Mouse (Mus musculus) olfactory bulb, adult 2 months (tissue): ENCODE measurements around the gene Cald1. TPM values are rescaled to one million over a fixed set of nuclear protein-coding genes. Genes with fewer than 3 reads are reported as not detected.

Experiments
- H3K27ac ChIP-seq: fragments of 200-500 bp; 2 replicates; pipeline ENCODE4 v1.5.1; 2012; ENCODE audit warnings: low read depth, low read length; ENCODE audit not compliant: insufficient read depth
- H3K4me1 ChIP-seq: fragments of 200-500 bp; 2 replicates; pipeline ENCODE4 v1.6.1; 2012; ENCODE audit warnings: low read length; ENCODE audit not compliant: control insufficient read depth, insufficient read depth
- H3K4me3 ChIP-seq: fragments of 200-500 bp; 2 replicates; pipeline ENCODE4 v1.5.1; 2012; ENCODE audit warnings: mild to moderate bottlenecking, low read depth, low read length, moderate library complexity; ENCODE audit not compliant: insufficient read depth
- CTCF ChIP-seq: fragments of 200-500 bp; IDR thresholded peaks from 2 replicates; pipeline ENCODE4 v1.5.1; 2012; ENCODE audit warnings: low read depth, mild to moderate bottlenecking, low read length, moderate library complexity; ENCODE audit not compliant: insufficient read depth
- POLR2A ChIP-seq: fragments of 200-500 bp; IDR thresholded peaks from 2 replicates; pipeline ENCODE4 v1.6.1; 2012; ENCODE audit warnings: mild to moderate bottlenecking, low read depth, low read length, moderate library complexity; ENCODE audit not compliant: insufficient read depth
- WGBS: fragments of 180-500 bp; shearing (Covaris S2); methylation state at CpG from one replicate; pipeline ENCODE4 v1.1.7; 2018; 5-methylcytosine and 5-hydroxymethylcytosine counted together
- polyA plus RNA-seq: library from polyadenylated mRNA; stranded (reverse); fragments of >200 nt; gene quantifications from 2 replicates; pipeline ENCODE4 v1.2.4, GENCODE M21; 2012; ENCODE audit warnings: low replicate concordance; ENCODE audit not compliant: missing spikeins, insufficient read depth, insufficient read length

Gene Cald1
- polyA plus RNA-seq, 1 experiment = not detected

- WGBS = 88% methylated on average over 6 of the region's 6 CpGs
These were observed 151.2 kb downstream of the Cald1 start for GRCm38 (mm10) chr6:34749526-34749925.

GRCm38 (mm10) chr6:34750487-34751120, 152.3 kb downstream of the Cald1 start:
- Histone ChIP-seq H3K4me3 (no peak overlapping the region), H3K27ac (no peak overlapping the region)
- WGBS = 68% methylated on average over 7 of the region's 7 CpGs

More at GRCm38 (mm10) chr6:34749526-34749925, 151.2 kb downstream of the Cald1 start:
- no peak overlapping the region for H3K4me3 ChIP-seq
- no peak for TF ChIP-seq POLR2A
- TF ChIP-seq CTCF = no peak
- H3K4me1 ChIP-seq = peaks cover 3% of the 10 kb centered on the region; the same call in 1 of the 2 replicates
- no peak overlapping the region for H3K27ac ChIP-seq

GRCm38 (mm10) chr6:34751625-34752024, 153.3 kb downstream of the Cald1 start:
- no peak overlapping the region for H3K27ac ChIP-seq
- H3K4me1 ChIP-seq = peaks cover 3% of the 10 kb centered on the region; the same call in 1 of the 2 replicates
- H3K4me3 ChIP-seq = no peak overlapping the region
- TF ChIP-seq POLR2A = no peak
- no peak for TF ChIP-seq CTCF

More at GRCm38 (mm10) chr6:34750487-34751120, 152.3 kb downstream of the Cald1 start:
- TF ChIP-seq CTCF (no peak), POLR2A (no peak)
- H3K4me1 ChIP-seq = peaks cover 3% of the 10 kb centered on the region; the same call in 1 of the 2 replicates

DNA sequence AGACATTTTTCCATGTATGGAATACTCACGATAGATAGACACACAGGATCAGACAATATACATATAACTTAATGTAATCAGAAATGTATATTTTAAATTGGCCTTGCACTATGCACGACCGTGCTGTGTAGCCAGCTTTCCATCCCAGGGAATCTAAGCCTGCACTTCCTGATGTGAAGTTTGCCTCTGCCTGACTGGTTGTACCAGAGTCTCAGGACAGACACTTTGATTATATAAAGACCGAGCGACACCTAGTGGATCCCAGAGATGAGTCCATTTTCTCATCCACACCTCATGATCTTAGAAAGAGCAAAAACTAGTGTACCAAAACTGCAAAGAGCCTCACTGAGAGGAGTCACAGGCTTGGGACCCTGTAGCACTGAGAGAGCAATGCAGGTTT, 156.1 kb downstream of the Cald1 start:
- TF ChIP-seq POLR2A (no peak), CTCF (no peak)
- no peak overlapping the region for H3K4me3 ChIP-seq
- no peak overlapping the region for H3K27ac ChIP-seq
- 31% methylated on average over 5 of the region's 5 CpGs for WGBS
- H3K4me1 ChIP-seq = peaks cover 3% of the 10 kb centered on the region; the same call in 1 of the 2 replicates

DNA sequence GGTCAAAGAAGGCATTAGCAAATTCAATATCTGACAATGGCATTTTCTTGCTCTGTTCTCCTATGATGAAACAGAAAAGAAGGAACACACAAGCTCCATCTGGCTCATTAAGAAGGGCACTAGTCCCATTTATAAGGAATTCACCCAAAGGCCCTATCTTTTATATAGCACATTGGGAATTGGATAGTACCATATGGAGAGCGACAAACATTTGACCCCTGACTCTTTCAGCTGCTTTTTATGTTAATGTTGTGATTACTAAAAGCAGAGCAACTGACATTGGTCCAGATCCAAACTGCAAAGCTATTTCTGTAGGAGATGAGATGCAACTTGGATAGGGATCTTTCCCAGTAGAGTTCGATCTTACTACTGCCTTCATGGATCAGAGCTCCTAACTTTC, 160.0 kb downstream of the Cald1 start:
- TF ChIP-seq POLR2A = no peak
- no peak for TF ChIP-seq CTCF
- no peak overlapping the region for H3K27ac ChIP-seq
- no peak overlapping the region for H3K4me3 ChIP-seq
- H3K4me1 ChIP-seq = no peaks in the 10 kb centered on the region
- 86% methylated on average over 2 of the region's 2 CpGs for WGBS

DNA sequence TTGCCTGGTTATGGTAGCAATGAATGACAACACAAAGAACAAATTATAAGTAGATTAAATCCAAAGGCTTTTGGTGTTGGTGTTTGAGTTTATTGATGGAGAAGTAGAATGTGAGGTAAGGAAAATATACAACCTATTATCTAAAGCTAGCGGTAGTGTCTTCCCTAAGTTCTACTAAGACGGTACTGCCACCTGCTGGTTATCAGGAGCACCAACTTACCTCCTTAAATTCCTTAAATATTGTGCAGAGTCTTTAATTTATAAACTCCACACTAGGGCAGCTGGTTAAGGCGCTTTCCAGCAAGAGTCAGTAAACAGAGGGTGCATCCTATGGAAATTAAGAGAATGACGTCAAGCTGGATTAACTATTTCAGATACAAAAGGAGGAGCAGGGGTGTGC, 161.7 kb downstream of the Cald1 start:
- WGBS = 30% methylated on average over 4 of the region's 4 CpGs
- TF ChIP-seq POLR2A (no peak), CTCF (no peak)
- Histone ChIP-seq H3K4me3 (no peak overlapping the region), H3K4me1 (no peaks in the 10 kb centered on the region), H3K27ac (no peak overlapping the region)

DNA sequence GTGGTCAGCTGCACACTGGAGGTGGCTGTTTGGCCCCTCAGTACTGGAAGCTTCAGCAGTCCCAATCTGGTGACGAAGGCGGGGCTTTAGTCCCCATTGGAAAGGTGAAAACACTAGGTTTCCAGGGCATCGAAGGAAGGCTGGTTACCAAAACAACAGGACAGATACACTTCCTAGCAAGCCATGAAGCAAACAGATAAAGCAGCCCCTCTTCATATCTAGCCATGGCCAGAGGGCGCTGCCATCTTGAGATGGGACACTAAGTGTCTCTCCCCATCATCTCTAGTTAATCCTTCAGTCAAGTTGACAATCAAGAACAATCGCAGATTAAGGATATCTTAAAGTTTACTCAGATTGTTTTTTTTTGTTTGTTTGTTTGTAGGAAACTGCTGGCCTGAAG, 167.4 kb downstream of the Cald1 start:
- no peaks in the 10 kb centered on the region for H3K4me1 ChIP-seq
- 96% methylated on average over 5 of the region's 5 CpGs for WGBS
- no peak for TF ChIP-seq CTCF
- TF ChIP-seq POLR2A = no peak
- H3K27ac ChIP-seq = no peak overlapping the region
- no peak overlapping the region for H3K4me3 ChIP-seq

DNA sequence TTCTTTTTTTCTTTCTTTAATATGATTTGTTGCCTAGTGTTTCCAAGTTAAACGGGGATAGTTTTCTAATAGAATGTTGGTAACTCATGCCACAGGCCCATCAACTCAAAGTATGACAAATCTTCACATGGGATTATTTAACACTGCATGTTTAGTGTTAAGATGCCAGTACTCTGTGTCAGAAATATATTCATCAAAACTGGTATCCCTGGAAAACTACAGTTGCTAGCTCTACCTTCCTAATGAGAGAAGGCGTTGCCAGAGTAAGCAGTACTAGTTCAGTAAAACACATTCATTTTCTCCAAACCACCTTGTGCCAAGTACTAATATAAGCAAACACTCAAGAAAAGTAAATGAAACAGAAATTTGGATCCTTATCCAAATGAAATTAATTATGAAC, 171.7 kb downstream of the Cald1 start:
- Histone ChIP-seq H3K4me1 (no peaks in the 10 kb centered on the region), H3K27ac (no peak overlapping the region), H3K4me3 (no peak overlapping the region)
- TF ChIP-seq POLR2A (no peak), CTCF (no peak)
- 59% methylated on average over 2 of the region's 2 CpGs for WGBS

GRCm38 (mm10) chr6:34770491-34770890, 172.2 kb downstream of the Cald1 start:
- 37% methylated on average over 6 of the region's 6 CpGs for WGBS
- Histone ChIP-seq H3K4me3 (no peak overlapping the region), H3K27ac (0 out of 2 replicates have a peak overlapping the region, but pooled peaks have one; percentile 29), H3K4me1 (no peaks in the 10 kb centered on the region)
- no peak for TF ChIP-seq CTCF
- TF ChIP-seq POLR2A = no peak

- TF ChIP-seq POLR2A = no peak
- TF ChIP-seq CTCF = no peak
- Histone ChIP-seq H3K4me1 (no peaks in the 10 kb centered on the region), H3K4me3 (no peak overlapping the region), H3K27ac (no peak overlapping the region)
These were observed 178.1 kb downstream of the Cald1 start for GRCm38 (mm10) chr6:34776396-34776795.
